Mouse (Mus musculus) ES-E14 (cell line): ENCODE results near the gene Adh4.

Experiments used
- CHD2 ChIP-seq: IDR thresholded peaks from 2 replicates; pipeline ENCODE4 v1.6.1; 2014; ENCODE audit warnings: mild to moderate bottlenecking, low read depth, low read length, inconsistent platforms
- HCFC1 ChIP-seq: IDR thresholded peaks from 2 replicates; pipeline ENCODE4 v1.6.1; 2012; ENCODE audit warnings: low read length, inconsistent platforms, borderline replicate concordance; ENCODE audit not compliant: insufficient read depth
- MAFK ChIP-seq: IDR thresholded peaks from 2 replicates; pipeline ENCODE4 v1.6.1; 2014; ENCODE audit warnings: mild to moderate bottlenecking, low read depth, low read length, inconsistent platforms; ENCODE audit not compliant: insufficient read depth
- ZNF384 ChIP-seq: IDR thresholded peaks from 2 replicates; pipeline ENCODE4 v1.6.1; 2012; ENCODE audit warnings: low read depth, low read length, inconsistent platforms

GRCm38 (mm10) chr3:138381133-138381532 is 34.1 kb upstream of the Adh4 start:
- TF ChIP-seq MAFK (no peak), ZNF384 (no peak), CHD2 (no peak), HCFC1 (no peak)
